Mouse (Mus musculus): ENCODE measurements around the gene Krt82.

DNA sequence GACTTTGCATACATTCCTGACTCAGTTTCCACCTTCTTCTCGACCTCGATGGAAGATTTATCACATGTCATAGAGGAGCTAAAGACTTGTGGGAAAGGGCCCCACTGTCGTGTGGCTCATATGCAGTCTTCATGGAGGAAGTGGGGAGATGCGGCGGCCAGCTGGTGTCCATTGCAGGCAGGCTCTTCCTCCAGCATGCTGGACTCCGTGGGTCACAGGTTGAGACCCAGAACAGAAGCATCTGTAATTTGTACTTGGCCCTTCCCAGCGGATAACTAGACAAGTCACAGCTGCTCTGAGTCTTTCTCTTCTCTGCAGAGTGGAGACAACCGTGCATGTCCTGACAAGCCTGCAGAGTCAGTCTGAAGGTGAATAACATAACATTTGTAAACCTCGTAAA, 42.2 kb downstream of the Krt82 start:
- no peak for TF ChIP-seq CTCF (IDR thresholded peaks at IDR 0.05; ENCODE audit: extremely low read depth, insufficient read depth, insufficient read length, insufficient replicate concordance)
- TF ChIP-seq POLR2A (IDR thresholded peaks at IDR 0.05; ENCODE audit: low read depth, low read length): no peak

Measured in spleen, adult 2 months (tissue).